Mouse (Mus musculus) lung, postnatal 25 days (tissue): Measurements from ENCODE around the gene Slc7a15.

ENCODE experiments used
- DNase-seq: peaks from one replicate; pipeline ENCODE4 v3.0.0; 2022; ENCODE audit warnings: low spot score

The Slc7a15 gene

DNA sequence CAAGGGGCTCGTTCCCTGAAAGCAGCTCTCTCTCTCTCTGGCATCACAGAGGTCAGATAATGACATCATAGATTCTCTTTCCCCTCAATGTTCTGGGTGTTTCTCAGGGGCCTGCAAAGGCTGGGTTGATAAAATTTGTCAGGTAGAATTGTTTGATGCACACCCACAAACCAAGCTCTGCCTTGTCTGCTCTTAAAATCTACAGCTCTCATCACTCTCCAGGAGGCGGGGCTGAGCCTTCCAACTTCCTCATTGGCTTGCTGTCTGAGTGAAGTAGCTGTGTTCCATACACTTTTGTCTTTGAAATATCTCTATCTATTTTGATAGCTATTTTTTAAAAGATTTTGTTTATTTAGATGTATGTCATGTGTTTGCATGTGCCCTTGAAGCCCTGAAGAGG lies 116.7 kb downstream of the Slc7a15 start:
- no peak for DNase-seq
